Mouse (Mus musculus): ENCODE data around the gene Sash1.

DNA sequence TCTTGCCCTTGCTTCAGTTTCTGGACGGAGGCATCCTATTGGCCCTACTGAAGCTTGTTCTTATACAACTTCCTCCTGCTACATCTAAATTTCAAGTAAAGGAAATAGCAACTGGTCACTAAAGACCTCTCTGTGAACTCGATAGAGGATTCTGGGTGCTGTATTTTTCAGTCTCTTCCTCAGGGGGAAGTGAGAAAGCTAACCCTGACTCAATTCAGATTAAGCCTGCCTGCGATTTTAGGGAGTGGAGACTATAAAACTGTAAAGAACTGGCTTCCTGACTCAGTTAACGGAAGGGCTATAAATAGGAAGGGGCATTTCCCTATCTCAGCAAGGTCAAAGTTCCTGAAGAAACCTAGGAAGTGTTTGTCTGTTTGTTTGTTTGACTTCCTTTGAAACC lies 26.3 kb upstream of the Sash1 start:
- no peak for TF ChIP-seq GATA1 (IDR thresholded peaks at IDR 0.05; ENCODE audit: low read length)
- no peak for TF ChIP-seq TAL1 (IDR thresholded peaks at IDR 0.05; ENCODE audit: low read length)
